Mouse (Mus musculus) heart, embryonic 12.5 days (tissue): ENCODE data around the gene Gm10518. TPM values are rescaled to one million over a fixed set of nuclear protein-coding genes. Genes with fewer than 3 reads are reported as not detected.
A peak's percentile ranks its signal among the peaks of the same experiment; 100 is the strongest.

ENCODE experiments used
- ATAC-seq: fragments of 200-750 bp; cut with Nextera tagmentation; 2 replicates; pipeline ENCODE4 v1.8.0; 2017; ENCODE audit warnings: moderate TSS enrichment, moderate library complexity; ENCODE audit not compliant: insufficient number of reproducible peaks, low FRiP score
- H3K27ac ChIP-seq: fragments of 300-500 bp; sonication (generic); 2 replicates; pipeline ENCODE4 v1.5.1; 2016; ENCODE audit warnings: mild to moderate bottlenecking, moderate library complexity; ENCODE audit not compliant: poor library complexity, severe bottlenecking
- H3K27me3 ChIP-seq: fragments of 300-500 bp; sonication (generic); replicated peaks from 2 replicates; pipeline ENCODE4 v1.6.1; 2016; ENCODE audit warnings: mild to moderate bottlenecking, moderate library complexity
- H3K36me3 ChIP-seq: fragments of 300-500 bp; sonication (generic); 2 replicates; pipeline ENCODE4 v1.6.1; 2016; ENCODE audit warnings: mild to moderate bottlenecking, moderate library complexity
- H3K4me1 ChIP-seq: fragments of 300-500 bp; sonication (generic); replicated peaks from 2 replicates; pipeline ENCODE4 v1.6.1; 2016; ENCODE audit warnings: mild to moderate bottlenecking
- H3K4me2 ChIP-seq: fragments of 300-500 bp; sonication (generic); 2 replicates; pipeline ENCODE4 v1.6.1; 2016; ENCODE audit warnings: mild to moderate bottlenecking, moderate library complexity
- H3K4me3 ChIP-seq: fragments of 300-500 bp; sonication (generic); 2 replicates; pipeline ENCODE4 v1.5.1; 2016; ENCODE audit warnings: mild to moderate bottlenecking
- H3K9ac ChIP-seq: fragments of 300-500 bp; sonication (generic); 2 replicates; pipeline ENCODE4 v1.6.1; 2016; ENCODE audit warnings: mild to moderate bottlenecking, moderate library complexity
- H3K9me3 ChIP-seq: fragments of 300-500 bp; sonication (generic); replicated peaks from 2 replicates; pipeline ENCODE4 v1.6.1; 2016; ENCODE audit warnings: mild to moderate bottlenecking, moderate library complexity
- WGBS: fragments of 180-500 bp; shearing (Covaris S2); methylation state at CpG from one replicate; pipeline ENCODE4 v1.1.7; 2016; 5-methylcytosine and 5-hydroxymethylcytosine counted together
- polyA plus RNA-seq: library from polyadenylated mRNA; unstranded; fragments of >200 nt; fragmentation: Nextera tagmentation; extraction: Ambion mirVana; gene quantifications from 2 replicates; pipeline ENCODE4 v1.2.1, GENCODE M21; 2016

Gene Gm10518
- polyA plus RNA-seq, 1 experiment from 2014 or later, result not detected

- H3K4me3 ChIP-seq, result no peak overlapping the region
- no peak overlapping the region for H3K4me2 ChIP-seq
- H3K9ac ChIP-seq, result no peak overlapping the region
- no peaks in the 10 kb centered on the region for H3K4me1 ChIP-seq
- H3K27ac ChIP-seq, result no peak overlapping the region
- H3K9me3 ChIP-seq, result peaks cover 7% of the 10 kb centered on the region; the same call in 1 of the 2 replicates
- 0 out of 2 replicates have a peak, but pooled peaks cover 4% of the 10 kb centered on the region for H3K27me3 ChIP-seq
- no peaks in the 10 kb centered on the region for H3K36me3 ChIP-seq
- WGBS, result 86% methylated on average over 1 of the region's 1 CpGs
- ATAC-seq, result no peak
These were observed 32.7 kb downstream of the Gm10518 start for GRCm38 (mm10) chr1:179835753-179836425.

DNA sequence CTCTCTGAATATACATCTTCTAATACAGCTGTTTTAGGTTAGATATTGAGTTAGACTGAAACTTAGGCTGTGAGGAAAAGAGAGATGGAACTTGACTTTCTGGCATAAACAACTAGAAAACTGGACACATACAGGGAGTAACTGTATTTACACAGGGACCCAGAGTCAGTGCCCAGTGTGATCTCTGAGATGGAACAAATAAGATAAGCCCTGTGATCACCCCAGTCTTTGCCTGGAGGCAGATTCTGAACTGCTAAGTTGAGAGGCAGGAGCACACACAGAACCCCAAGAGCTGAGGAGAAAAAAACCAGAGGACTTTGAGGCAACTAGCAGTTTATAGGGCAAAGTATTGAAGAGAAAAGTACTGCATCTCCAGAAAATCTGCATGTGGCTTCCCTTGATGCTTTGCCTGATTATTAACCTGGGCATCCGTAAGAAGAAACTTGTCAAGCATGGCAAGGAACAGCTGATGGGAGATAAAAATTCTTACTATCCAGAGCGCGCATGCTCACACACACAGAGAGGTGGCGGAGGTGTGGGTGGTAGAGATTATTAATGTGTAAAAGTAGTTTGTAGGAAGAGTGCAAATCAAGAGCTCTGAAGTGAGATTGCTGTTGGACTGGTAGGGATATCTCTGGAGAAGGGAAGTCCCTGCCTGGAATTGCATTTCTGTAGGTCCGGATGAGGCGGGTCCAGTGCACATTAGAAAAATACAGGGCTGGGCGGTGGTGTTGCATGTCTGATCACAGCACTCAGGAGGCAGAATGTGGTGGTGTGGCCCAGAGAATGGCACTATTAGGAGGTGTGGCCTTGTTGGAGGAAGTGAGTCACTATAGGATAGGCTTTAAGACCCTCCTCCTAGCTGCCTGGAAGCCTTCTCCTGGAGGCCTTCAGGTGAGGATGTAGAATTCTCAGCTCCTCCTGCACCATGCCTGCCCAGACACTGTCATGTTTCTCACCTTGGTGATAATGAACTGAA lies 33.5 kb downstream of the Gm10518 start:
- no peak overlapping the region for H3K4me2 ChIP-seq
- no peak for ATAC-seq
- H3K9ac ChIP-seq, result no peak overlapping the region
- no peaks in the 10 kb centered on the region for H3K36me3 ChIP-seq
- peaks cover 7% of the 10 kb centered on the region; the same call in 1 of the 2 replicates for H3K9me3 ChIP-seq
- no peaks in the 10 kb centered on the region for H3K4me1 ChIP-seq
- 0 out of 2 replicates have a peak, but pooled peaks cover 4% of the 10 kb centered on the region for H3K27me3 ChIP-seq
- H3K27ac ChIP-seq, result no peak overlapping the region
- WGBS, result 87% methylated on average over 7 of the region's 7 CpGs
- H3K4me3 ChIP-seq, result no peak overlapping the region

- Histone ChIP-seq H3K4me2 (no peak overlapping the region), H3K4me3 (no peak overlapping the region), H3K4me1 (0 out of 2 replicates have a peak, but pooled peaks cover 6% of the 10 kb centered on the region), H3K36me3 (no peaks in the 10 kb centered on the region), H3K9ac (no peak overlapping the region), H3K9me3 (no peaks in the 10 kb centered on the region), H3K27me3 (0 out of 2 replicates have a peak, but pooled peaks cover 7% of the 10 kb centered on the region), H3K27ac (no peak overlapping the region)
- ATAC-seq, result no peak
- WGBS, result 87% methylated on average over 7 of the region's 7 CpGs
These were observed 39.4 kb downstream of the Gm10518 start for GRCm38 (mm10) chr1:179842568-179842967.

DNA sequence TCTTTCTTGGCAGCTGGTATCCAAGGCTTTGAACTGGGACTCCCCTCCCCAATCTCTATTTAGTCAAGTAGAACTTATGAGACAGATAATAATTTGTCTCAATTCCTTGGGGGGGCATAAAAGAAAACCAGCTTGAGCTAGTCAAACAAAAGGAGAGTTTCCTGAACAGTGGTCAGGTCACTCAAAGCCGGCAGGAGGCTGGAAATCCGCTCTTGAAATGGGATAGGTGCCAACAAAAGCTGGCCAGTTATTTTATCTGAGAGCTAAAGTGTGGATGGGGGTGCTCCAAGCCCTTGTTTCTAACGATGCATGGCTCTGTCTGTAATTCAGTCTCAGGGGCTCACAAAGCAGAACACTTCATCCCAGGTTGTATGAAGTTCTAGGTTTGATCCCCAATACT lies 40.8 kb downstream of the Gm10518 start:
- no peak overlapping the region for H3K9ac ChIP-seq
- no peaks in the 10 kb centered on the region for H3K36me3 ChIP-seq
- no peak overlapping the region for H3K4me3 ChIP-seq
- no peaks in the 10 kb centered on the region for H3K9me3 ChIP-seq
- 0 out of 2 replicates have a peak, but pooled peaks have one; percentile 31 for ATAC-seq
- H3K4me2 ChIP-seq, result no peak overlapping the region
- 0 out of 2 replicates have a peak, but pooled peaks cover 7% of the 10 kb centered on the region for H3K27me3 ChIP-seq
- H3K4me1 ChIP-seq, result 0 out of 2 replicates have a peak, but pooled peaks cover 6% of the 10 kb centered on the region
- WGBS, result 13% methylated on average over 3 of the region's 3 CpGs
- H3K27ac ChIP-seq, result no peak overlapping the region

DNA sequence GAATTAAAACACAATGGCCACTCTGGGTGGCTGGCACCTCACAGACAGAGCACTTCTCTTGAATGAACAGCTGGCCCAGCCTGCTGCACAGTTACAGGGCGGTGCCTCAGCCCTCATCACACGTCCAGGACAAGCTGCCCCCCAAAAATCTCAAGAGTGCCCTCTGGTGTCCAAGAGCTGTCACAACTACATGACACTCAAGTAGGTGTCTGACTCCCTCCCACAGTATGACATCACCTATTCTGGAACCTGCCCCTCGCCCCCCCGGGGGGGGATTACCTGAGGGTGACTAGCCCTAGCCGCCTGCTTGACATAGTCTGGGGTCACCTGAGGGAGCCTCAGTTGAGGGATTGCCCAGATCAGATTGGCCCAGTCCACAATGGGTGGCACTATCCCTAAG lies 41.7 kb downstream of the Gm10518 start:
- 0 out of 2 replicates have a peak, but pooled peaks cover 7% of the 10 kb centered on the region for H3K27me3 ChIP-seq
- H3K36me3 ChIP-seq, result no peaks in the 10 kb centered on the region
- no peak overlapping the region for H3K9ac ChIP-seq
- no peak overlapping the region for H3K27ac ChIP-seq
- 15% methylated on average over 5 of the region's 5 CpGs for WGBS
- no peak overlapping the region for H3K4me2 ChIP-seq
- H3K9me3 ChIP-seq, result peaks cover 4% of the 10 kb centered on the region; the same call in 1 of the 2 replicates
- peak; percentile 72 for ATAC-seq
- H3K4me1 ChIP-seq, result 0 out of 2 replicates have a peak, but pooled peaks cover 6% of the 10 kb centered on the region
- no peak overlapping the region for H3K4me3 ChIP-seq

DNA sequence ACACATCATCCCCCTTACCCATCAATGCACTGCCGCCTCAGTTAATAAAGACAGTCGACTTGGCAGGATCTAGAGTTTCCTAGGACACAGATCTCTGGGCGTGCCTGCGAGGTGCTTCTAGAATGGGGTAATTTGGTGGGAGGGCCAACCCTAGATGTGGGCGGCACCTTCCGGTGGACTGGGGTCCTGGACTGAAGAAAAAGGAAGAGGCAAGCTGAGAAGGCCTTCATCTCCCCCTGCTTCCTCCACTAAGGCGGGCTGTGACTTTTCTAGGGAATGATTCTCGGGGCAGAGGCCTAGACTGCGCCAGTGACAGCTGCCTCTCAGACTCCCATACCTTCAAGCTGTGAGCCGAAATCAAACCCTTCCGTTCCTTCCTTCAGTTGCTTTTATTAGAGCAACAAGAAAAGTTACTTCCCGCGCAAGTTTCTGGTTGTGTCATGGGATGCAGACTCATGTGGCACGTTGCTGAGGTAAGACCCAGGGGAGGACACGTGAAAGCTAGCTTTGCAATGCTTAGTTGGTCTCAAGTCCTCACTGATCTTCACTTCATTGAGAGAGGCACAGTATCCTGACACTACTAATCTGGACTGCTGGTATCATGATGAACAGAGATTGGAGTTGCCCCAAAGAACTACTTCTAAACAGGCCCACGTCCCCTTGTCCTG lies 42.8 kb downstream of the Gm10518 start:
- Histone ChIP-seq H3K36me3 (no peaks in the 10 kb centered on the region), H3K4me2 (no peak overlapping the region), H3K9me3 (peaks cover 6% of the 10 kb centered on the region; the same call in 1 of the 2 replicates), H3K9ac (no peak overlapping the region), H3K27me3 (0 out of 2 replicates have a peak, but pooled peaks cover 3% of the 10 kb centered on the region), H3K27ac (no peak overlapping the region), H3K4me1 (0 out of 2 replicates have a peak, but pooled peaks cover 6% of the 10 kb centered on the region), H3K4me3 (no peak overlapping the region)
- ATAC-seq, result no peak
- 85% methylated on average over 16 of the region's 16 CpGs for WGBS

- ATAC-seq, result no peak
- H3K36me3 ChIP-seq, result no peaks in the 10 kb centered on the region
- H3K27me3 ChIP-seq, result 0 out of 2 replicates have a peak, but pooled peaks cover 3% of the 10 kb centered on the region
- peak overlapping the region; percentile 64; the same call in 1 of the 2 replicates for H3K9ac ChIP-seq
- H3K9me3 ChIP-seq, result peaks cover 6% of the 10 kb centered on the region; the same call in 1 of the 2 replicates
- WGBS, result 45% methylated on average over 7 of the region's 7 CpGs
- H3K4me1 ChIP-seq, result 0 out of 2 replicates have a peak, but pooled peaks cover 6% of the 10 kb centered on the region
- H3K4me3 ChIP-seq, result no peak overlapping the region
- no peak overlapping the region for H3K27ac ChIP-seq
- peak overlapping the region; percentile 68 for H3K4me2 ChIP-seq
These were observed 44.0 kb downstream of the Gm10518 start for GRCm38 (mm10) chr1:179847173-179847572.

DNA sequence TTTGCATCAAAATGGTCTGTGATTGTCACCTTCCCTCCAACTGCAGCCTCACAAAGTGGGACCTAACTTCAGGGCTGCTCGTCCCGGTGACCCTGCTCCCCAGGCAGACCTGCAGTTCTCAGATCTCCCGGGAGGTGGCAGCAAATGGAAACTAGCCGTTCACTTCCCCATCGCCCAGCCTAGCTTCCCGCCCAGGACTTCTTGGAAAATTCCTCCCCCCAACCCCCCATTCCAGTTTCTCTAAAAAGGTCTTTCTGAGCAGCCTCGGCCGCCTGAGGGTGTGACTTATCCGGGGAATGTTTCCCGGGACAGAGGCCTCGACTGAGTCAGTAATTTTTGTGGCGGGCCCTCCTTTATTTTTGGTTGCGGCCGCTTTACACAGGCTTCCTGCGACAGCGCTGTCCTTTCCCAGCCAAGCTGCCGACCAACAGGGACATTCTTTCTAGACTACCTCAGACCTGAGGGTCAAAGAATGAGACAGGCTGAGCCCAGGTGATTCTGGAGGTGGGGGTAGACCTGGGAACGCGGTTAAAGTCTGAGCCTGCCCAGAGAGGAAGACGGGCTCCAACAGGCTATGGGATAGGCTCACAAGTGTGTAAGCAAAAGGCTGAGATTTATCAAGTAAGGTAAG lies 44.7 kb downstream of the Gm10518 start:
- Histone ChIP-seq H3K4me2 (peak overlapping the region; percentile 68), H3K36me3 (no peaks in the 10 kb centered on the region), H3K4me3 (peak overlapping the region; percentile 49), H3K9ac (peak overlapping the region; percentile 64), H3K27me3 (0 out of 2 replicates have a peak, but pooled peaks cover 3% of the 10 kb centered on the region), H3K27ac (no peak overlapping the region), H3K9me3 (peaks cover 6% of the 10 kb centered on the region; the same call in 1 of the 2 replicates), H3K4me1 (0 out of 2 replicates have a peak, but pooled peaks cover 6% of the 10 kb centered on the region)
- peak; percentile 37 for ATAC-seq
- WGBS, result 3% methylated on average over 20 of the region's 20 CpGs

DNA sequence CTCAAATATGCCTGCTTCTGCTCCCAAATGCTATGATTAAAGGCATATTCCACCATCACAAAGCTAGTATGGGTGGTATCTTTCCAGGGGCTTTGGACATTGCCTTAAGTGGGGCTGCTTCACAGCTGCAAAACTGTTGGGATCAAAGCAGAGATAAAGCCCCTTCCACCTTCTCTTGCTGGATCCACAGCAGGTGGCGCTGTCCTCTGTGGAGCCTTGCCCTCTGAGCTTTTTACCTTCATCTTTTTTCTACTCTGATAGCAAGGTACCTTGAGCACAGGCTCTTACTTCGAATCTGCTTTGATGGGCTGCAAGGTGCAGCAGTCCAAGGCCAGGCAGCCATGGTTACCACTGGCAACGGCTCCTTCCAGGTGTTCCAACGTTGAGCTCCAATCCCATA lies 50.2 kb downstream of the Gm10518 start:
- WGBS, result 37% methylated on average over 4 of the region's 4 CpGs
- Histone ChIP-seq H3K27me3 (no peaks in the 10 kb centered on the region), H3K36me3 (no peaks in the 10 kb centered on the region), H3K4me3 (no peak overlapping the region), H3K4me1 (peaks cover 5% of the 10 kb centered on the region), H3K4me2 (no peak overlapping the region), H3K9ac (no peak overlapping the region), H3K9me3 (peaks cover 6% of the 10 kb centered on the region; the same call in 1 of the 2 replicates), H3K27ac (no peak overlapping the region)
- ATAC-seq, result peak; percentile 48; the same call in 1 of the 2 replicates
